Mouse (Mus musculus) myocyte (in vitro differentiated cells): ENCODE measurements around the gene Palld.

Experiments used
- E2F4 ChIP-seq: IDR thresholded peaks from one replicate; pipeline ENCODE4 v1.6.1; 2011; ENCODE audit warnings: mild to moderate bottlenecking, control low read depth, moderate library complexity; ENCODE audit not compliant: insufficient read depth
- MAX ChIP-seq: IDR thresholded peaks from one replicate; pipeline ENCODE4 v1.6.1; 2011; ENCODE audit warnings: low read depth, mild to moderate bottlenecking, control low read depth
- POLR2A ChIP-seq: IDR thresholded peaks from one replicate; pipeline ENCODE4 v1.6.1; 2011; ENCODE audit warnings: low read depth, mild to moderate bottlenecking, control low read depth, moderate library complexity; ENCODE audit not compliant: insufficient read length
- POLR2AphosphoS2 ChIP-seq: IDR thresholded peaks from one replicate; pipeline ENCODE4 v1.6.1; 2011; ENCODE audit warnings: low read depth, control low read depth; ENCODE audit not compliant: insufficient read length
- REST ChIP-seq: IDR thresholded peaks from one replicate; pipeline ENCODE4 v1.6.1; 2011; ENCODE audit warnings: mild to moderate bottlenecking, control low read depth, moderate library complexity; ENCODE audit not compliant: insufficient read depth, insufficient read length
- TCF3 ChIP-seq: IDR thresholded peaks from one replicate; pipeline ENCODE4 v1.6.1; 2011; ENCODE audit warnings: low read depth, control low read depth; ENCODE audit not compliant: insufficient read length
- USF1 ChIP-seq: IDR thresholded peaks from one replicate; pipeline ENCODE4 v1.6.1; 2011; ENCODE audit warnings: low read depth, mild to moderate bottlenecking, control low read depth, moderate library complexity

- TF ChIP-seq USF1 (no peak), MAX (no peak), E2F4 (no peak), POLR2A (peak; percentile 55), POLR2AphosphoS2 (peak; percentile 29), TCF3 (no peak), REST (peak; percentile 19)
Measured at GRCm38 (mm10) chr8:61759327-61760189, 142.9 kb downstream of the Palld start.
